8 mouse cellular contexts compared by ENCODE assay signal in genomic region chr6:147091136-147092120, GRCm38 (mm10). TPM values are rescaled to one million over a fixed set of nuclear protein-coding genes. Genes with fewer than 3 reads are reported as not detected.
DNase-seq lines count a peak whose midpoint lies in the region; ATAC-seq and TF ChIP-seq lines count a peak whose summit lies in the region.

TSS of gene Klhl42 (plus strand) at chr6:147091379.

- peak within 1 kb of the TSS; percentile 88 for H3K4me3 ChIP-seq in hindbrain, embryonic 15.5 days

- TF ChIP-seq CTCF in Patski (IDR thresholded peaks at IDR 0.05), result no peak

- no peaks in the 10 kb centered on the region for H3K9me3 ChIP-seq in hindbrain, embryonic 15.5 days

- in situ Hi-C loops in Patski (cut with MboI; ENCODE audit: low pct_unique_long_range_greater_than_20kb), result loop anchor here (10.0 kb wide), 1 partner anchor 383 kb away; the partner anchor contains the start of gene Ccdc91

- H3K27me3 ChIP-seq in Patski, result no peaks in the 10 kb centered on the region
- H3K27me3 ChIP-seq in hindbrain, embryonic 15.5 days, result no peaks in the 10 kb centered on the region

- under 1% methylated on average over 97 of the region's 99 CpGs for WGBS in hindbrain, embryonic 15.5 days

- peak within 1 kb of the TSS; percentile 95 for H3K27ac ChIP-seq in hindbrain, embryonic 15.5 days (replicated peaks)

- DNase-seq in Patski (ENCODE audit: low read depth, low spot score), result peak; percentile 20
- DNase-seq in cerebellum, postnatal 10 days, result peak; percentile 83 to 85
- peak; percentile 66 for DNase-seq in gastrocnemius, adult 18-20 months (ENCODE audit: low spot score)
- DNase-seq in left cerebral cortex, adult 11 months (ENCODE audit: low spot score), result peak; percentile 43
- peak; percentile 66 for DNase-seq in lung, postnatal 36 days
- DNase-seq in retina, postnatal 1 day, result peak; percentile 82
- DNase-seq in thymus, postnatal 4 days, result peak; percentile 88

- peak within 1 kb of the TSS; percentile 93 for H3K9ac ChIP-seq in hindbrain, embryonic 15.5 days

- H3K36me3 ChIP-seq in hindbrain, embryonic 15.5 days, result no peaks in the 10 kb centered on the region

- POLR2A ChIA-PET in Patski (lab: Charles Lee), result interaction anchor here (0.6 to 1.4 kb wide), 4 partner anchors 8 to 125 kb away, joined by 3 to 5 read pairs (median 4); no protein-coding TSS in a partner anchor

- peaks cover 42% of the 10 kb centered on the region for H3K4me1 ChIP-seq in hindbrain, embryonic 15.5 days (replicated peaks)

- CTCF ChIA-PET in Patski (lab: Charles Lee), result no interaction called here

- H3K4me2 ChIP-seq in hindbrain, embryonic 15.5 days, result peak within 1 kb of the TSS; percentile 97

- peak; percentile 89 for ATAC-seq in Patski
- ATAC-seq in hindbrain, embryonic 15.5 days (ENCODE audit: low FRiP score, low read depth), result peak; percentile 89

RNA-seq across cellular contexts. Expression of gene Klhl42, which starts in this region (rescaled TPM):
- 9.8 TPM for polyA plus RNA-seq in Patski (2021)
- total RNA-seq in gastrocnemius, adult 18-20 months (2021), result 1 to 10 TPM; 1.2 to 1.5 TPM
- 7.6 and 8.7 TPM in 2 replicates for polyA plus RNA-seq in hindbrain, embryonic 15.5 days (2015; fragmentation: Nextera tagmentation; extraction: Ambion mirVana)

Comparison
In these comparisons a context has a peak if more than half of its experiments do, and no peak if none do; other contexts are left out.
1. Peak in every context shown above with its lines: DNase-seq, ATAC-seq, H3K4me3 ChIP-seq and H3K27ac ChIP-seq.
2. DNase-seq: peak in every context shown above with its lines; median percentile 88 in thymus, postnatal 4 days; 84 in cerebellum, postnatal 10 days; 82 in retina, postnatal 1 day; 66 in gastrocnemius, adult 18-20 months; 66 in lung, postnatal 36 days; 43 in left cerebral cortex, adult 11 months; 20 in Patski.